Mouse (Mus musculus): ENCODE results near the gene Lamc1.
"Not testable (repeated sequence)": the region's sequence is repeated elsewhere in the genome, so short reads cannot be mapped to it uniquely, and the experiment has no call there.

Lamc1 gene

GRCm38 (mm10) chr1:153299436-153299835 is 33.1 kb downstream of the Lamc1 start:
- DNase-seq (ENCODE audit: low spot score) = not testable (repeated sequence)

DNA sequence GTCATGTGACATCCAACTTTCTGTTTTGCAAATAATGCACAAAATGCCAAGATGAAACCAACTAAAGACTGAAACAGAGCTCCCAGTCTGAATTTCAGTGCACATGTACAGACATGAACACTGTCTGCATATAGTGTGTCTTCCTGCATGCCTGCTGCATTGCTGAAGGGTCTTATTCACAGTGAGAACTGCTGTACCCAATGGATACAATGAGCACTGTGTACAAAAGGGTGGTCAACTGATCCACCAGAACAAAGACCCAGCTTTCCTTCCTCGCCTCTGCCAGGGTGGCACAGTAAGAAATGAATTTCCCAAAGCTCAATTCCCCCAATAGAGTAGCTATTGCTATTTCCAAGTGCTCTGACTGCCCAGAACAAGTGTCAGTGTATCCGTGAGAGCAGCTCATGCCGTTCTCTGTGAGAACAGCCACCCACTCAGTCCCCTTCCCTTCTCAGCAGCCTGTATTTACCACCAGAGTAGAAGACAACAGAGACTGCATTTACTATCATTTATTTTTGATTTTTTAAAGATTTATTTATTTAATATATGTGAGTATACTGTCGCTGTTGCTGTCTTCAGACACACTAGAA is 34.7 kb downstream of the Lamc1 start:
- not testable (repeated sequence) for DNase-seq (ENCODE audit: low spot score)

- no peak for DNase-seq (ENCODE audit: low spot score)
Measured at GRCm38 (mm10) chr1:153296035-153296434, 36.6 kb downstream of the Lamc1 start.

GRCm38 (mm10) chr1:153292892-153293291 is 39.7 kb downstream of the Lamc1 start:
- no peak for DNase-seq (ENCODE audit: low spot score)

GRCm38 (mm10) chr1:153292202-153292601 is 40.4 kb downstream of the Lamc1 start:
- peak; percentile 26 for DNase-seq (ENCODE audit: low spot score)

- peak; percentile 33 for DNase-seq (ENCODE audit: low spot score)
Measured at GRCm38 (mm10) chr1:153291416-153291815, 41.2 kb downstream of the Lamc1 start.

GRCm38 (mm10) chr1:153288010-153288409 is 44.6 kb downstream of the Lamc1 start:
- DNase-seq (ENCODE audit: low spot score) = no peak

DNA sequence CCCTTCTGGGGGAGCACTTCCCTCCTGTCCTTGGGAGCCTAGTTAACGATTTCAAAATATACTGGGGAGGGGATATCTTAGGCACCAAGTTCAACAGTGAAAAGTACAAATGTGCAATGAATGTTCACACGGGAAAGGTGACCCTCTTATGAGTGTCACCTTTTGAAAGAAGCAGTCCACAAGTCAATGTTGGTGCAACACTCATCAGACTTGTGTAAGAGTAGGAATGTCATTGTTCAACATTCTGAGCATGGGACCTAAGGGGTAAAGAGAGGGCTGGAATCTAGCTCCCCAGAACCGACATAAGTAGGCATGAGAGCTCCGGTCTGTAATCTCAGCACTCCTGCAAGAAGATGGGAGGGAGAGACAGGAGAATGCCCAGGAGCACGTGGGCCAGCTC is 45.1 kb downstream of the Lamc1 start:
- no peak for DNase-seq (ENCODE audit: low spot score)

- no peak for DNase-seq (ENCODE audit: low spot score)
Measured at GRCm38 (mm10) chr1:153286216-153286615, 46.4 kb downstream of the Lamc1 start.

- peak; percentile 41 for DNase-seq (ENCODE audit: low spot score)
Measured at GRCm38 (mm10) chr1:153285188-153285587, 47.4 kb downstream of the Lamc1 start.

DNA sequence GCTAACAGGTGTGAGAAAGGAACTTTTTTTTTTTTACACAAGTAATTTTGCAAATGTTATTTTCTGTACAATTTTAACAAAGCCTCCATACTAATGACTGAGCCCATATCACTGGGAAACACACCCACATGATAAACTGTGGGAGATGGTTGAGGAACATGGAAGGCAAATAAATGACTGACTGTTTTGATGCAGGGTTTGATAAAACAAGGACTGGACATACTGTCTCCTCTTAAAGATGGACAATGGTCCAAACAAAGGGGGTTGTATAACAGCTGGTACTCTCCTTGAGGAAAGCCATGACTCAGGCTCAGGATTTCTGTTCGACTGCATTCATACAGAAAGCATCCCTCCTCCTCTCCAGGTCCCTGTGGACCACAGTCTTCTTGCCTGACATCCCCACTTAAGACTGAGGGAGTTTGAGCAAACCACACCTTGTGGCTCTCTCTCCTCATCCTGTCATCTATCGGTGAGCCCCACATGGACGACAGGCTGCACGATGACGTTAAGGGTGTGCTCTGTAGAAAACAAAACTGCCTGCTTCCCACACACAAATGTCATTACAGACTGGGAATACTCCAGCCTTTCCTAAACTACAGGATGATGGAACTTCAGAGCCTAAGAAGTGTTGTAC is 50.1 kb downstream of the Lamc1 start:
- no peak for DNase-seq (ENCODE audit: low spot score)

DNA sequence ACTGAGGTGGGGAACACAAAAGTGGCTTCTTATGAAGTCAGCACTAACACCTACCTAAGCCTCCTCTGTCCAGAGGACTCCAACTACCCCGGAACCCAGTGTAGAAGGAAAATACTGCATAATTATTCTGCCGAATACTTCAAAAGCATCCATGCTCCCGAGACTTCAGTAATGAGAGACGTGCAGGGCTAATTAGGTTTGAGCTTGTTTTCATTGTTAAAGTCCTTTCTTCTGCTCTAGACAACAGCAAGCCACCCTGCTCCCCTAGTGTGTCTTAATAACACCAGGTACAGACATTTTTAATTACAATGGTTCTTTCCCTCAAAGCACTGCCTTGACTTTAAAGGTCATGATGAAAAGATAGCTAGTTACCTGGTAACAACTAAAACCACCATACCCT is 51.1 kb downstream of the Lamc1 start:
- DNase-seq (ENCODE audit: low spot score) = no peak

DNA sequence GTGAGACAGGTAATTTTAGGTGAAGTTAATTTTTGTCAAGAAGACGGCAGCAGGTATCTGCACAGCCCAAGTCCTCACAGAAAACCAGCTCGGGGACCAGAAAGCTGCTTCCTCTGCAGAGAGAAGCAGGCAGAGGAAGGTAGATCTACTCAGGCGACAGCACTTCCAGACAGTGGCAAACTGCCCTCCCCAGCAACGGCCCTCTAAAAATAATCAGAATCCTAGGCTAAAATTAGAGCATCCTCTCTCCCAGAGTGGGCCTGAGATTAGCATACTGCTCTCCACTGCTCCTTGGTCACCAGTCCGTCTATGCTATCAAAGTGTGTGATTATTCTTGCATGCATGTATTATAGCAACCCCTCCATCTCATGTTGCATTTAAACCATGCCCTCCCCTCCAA is 52.2 kb downstream of the Lamc1 start:
- DNase-seq (ENCODE audit: low spot score) = no peak

- DNase-seq (ENCODE audit: low spot score) = no peak
Measured at GRCm38 (mm10) chr1:153278028-153278613, 54.5 kb downstream of the Lamc1 start.

DNA sequence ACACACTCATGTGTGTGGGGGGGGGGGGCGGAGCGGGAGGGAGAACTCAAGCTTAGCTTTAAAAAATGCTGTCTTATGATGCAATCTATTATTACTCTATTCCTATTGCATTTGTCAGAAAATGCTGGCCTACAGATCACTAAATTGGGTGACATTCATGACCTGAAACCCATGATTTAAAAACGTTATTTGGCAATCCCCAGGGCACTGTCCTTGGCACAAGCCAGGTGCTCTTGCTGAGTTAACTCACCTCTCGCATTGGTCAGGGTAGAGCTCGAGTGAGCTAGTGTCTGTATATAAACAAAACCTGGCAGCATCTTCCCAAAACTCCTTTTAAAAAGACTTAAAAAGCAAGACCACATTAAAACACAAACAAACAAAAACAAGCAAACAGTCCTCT is 57.1 kb downstream of the Lamc1 start:
- DNase-seq (ENCODE audit: low spot score) = no peak

- no peak for DNase-seq (ENCODE audit: low spot score)
Measured at GRCm38 (mm10) chr1:153274611-153275010, 58.0 kb downstream of the Lamc1 start.

GRCm38 (mm10) chr1:153273657-153274056 is 58.9 kb downstream of the Lamc1 start:
- no peak for DNase-seq (ENCODE audit: low spot score)

GRCm38 (mm10) chr1:153270827-153271226 is 61.8 kb downstream of the Lamc1 start:
- DNase-seq (ENCODE audit: low spot score) = no peak

GRCm38 (mm10) chr1:153269681-153270080 is 62.9 kb downstream of the Lamc1 start:
- no peak for DNase-seq (ENCODE audit: low spot score)

- DNase-seq (ENCODE audit: low spot score) = no peak
Measured at GRCm38 (mm10) chr1:153268806-153269309, 63.7 kb downstream of the Lamc1 start.

DNA sequence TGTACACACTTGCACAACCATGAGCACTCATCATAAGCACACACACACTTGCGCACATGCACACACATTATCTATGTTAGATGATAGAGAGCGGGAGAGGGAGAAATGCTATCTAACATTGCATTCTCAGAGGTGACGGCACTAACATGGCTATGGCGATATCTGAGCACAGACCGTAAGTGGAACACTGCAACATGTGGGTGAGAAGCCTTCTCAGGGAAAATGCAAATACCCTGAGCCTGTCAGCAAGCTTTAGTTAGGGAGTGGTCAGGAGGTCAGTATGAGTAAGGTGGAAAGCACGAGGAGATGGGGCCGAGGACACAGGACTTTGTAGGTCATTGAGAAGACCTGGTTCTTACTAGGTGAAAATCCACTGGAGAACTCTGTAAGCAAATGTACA is 64.3 kb downstream of the Lamc1 start:
- no peak for DNase-seq (ENCODE audit: low spot score)

GRCm38 (mm10) chr1:153267730-153268129 is 64.9 kb downstream of the Lamc1 start:
- DNase-seq (ENCODE audit: low spot score) = no peak

DNA sequence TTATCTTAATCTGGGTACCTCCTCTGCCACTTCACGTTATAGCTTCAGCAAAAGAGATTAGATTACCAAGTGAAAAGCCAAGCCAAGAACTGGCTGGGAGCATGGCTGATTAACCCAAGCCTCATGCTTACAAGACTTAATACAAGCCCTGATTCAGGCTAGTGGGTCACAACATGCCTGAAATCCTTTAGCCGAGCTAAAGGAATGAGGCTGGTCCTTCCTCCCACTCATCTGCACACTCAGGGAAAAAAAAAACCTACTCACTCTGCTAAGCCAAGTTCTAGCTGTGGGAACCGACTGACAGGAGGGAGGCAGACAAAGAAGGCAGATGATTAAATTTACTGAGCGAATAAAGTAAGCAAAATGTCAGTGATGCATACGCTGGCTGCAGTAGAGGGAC is 65.7 kb downstream of the Lamc1 start:
- no peak for DNase-seq (ENCODE audit: low spot score)

GRCm38 (mm10) chr1:153265579-153265978 is 67.0 kb downstream of the Lamc1 start:
- DNase-seq (ENCODE audit: low spot score) = no peak
